Mouse (Mus musculus) liver, postnatal 0 days (tissue): ENCODE measurements around the gene Usp24.

Experiments used
- CTCF ChIP-seq: sonication (generic); IDR thresholded peaks from 2 replicates; pipeline ENCODE4 v1.5.1; 2016; ENCODE audit warnings: antibody characterized with exemption, low read depth
- EP300 ChIP-seq: IDR thresholded peaks from 2 replicates; pipeline ENCODE4 v1.6.1; 2016; ENCODE audit warnings: antibody characterized with exemption, low read depth, mild to moderate bottlenecking

DNA sequence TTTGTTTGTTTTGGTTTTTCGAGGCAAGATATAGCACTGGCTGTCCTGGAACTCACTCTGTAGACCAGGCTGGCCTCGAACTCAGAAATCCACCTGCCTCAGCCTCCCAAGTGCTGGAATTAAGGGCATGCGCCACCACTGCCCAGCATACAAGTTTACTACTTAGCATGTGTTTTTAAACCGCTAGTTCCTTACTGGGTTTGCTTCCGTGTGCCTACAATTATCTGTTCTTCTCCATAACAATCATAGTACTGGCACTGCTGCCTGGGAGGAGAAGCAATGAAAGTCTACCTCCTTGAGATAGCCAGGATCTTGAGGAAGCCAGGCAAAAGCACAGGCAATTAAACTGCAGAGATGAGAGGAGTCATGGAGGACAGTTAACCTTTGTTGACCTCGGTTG is 112.6 kb downstream of the Usp24 start:
- TF ChIP-seq CTCF (no peak), EP300 (no peak)
